Mouse (Mus musculus) heart, embryonic 10.5 days (tissue): Measurements from ENCODE around the gene Csf3. TPM values are rescaled to one million over a fixed set of nuclear protein-coding genes. Genes with fewer than 3 reads are reported as not detected.
A peak's percentile ranks its signal among the peaks of the same experiment; 100 is the strongest.
"Not testable (repeated sequence)": the region's sequence is repeated elsewhere in the genome, so short reads cannot be mapped to it uniquely, and the experiment has no call there.

Experiments used
- DNase-seq: peaks from one replicate; pipeline ENCODE4 v3.0.0-alpha.2; 2017; ENCODE audit warnings: low spot score
- H3K27ac ChIP-seq: fragments of 300-500 bp; sonication (generic); 2 replicates; pipeline ENCODE4 v1.5.1; 2016; ENCODE audit warnings: mild to moderate bottlenecking
- H3K27me3 ChIP-seq: fragments of 300-500 bp; sonication (generic); 2 replicates; pipeline ENCODE4 v1.6.1; 2016; ENCODE audit warnings: mild to moderate bottlenecking; ENCODE audit not compliant: poor library complexity, insufficient read depth, severe bottlenecking
- H3K36me3 ChIP-seq: fragments of 300-500 bp; sonication (generic); 2 replicates; pipeline ENCODE4 v1.6.1; 2016; ENCODE audit warnings: mild to moderate bottlenecking, moderate library complexity
- H3K4me1 ChIP-seq: fragments of 300-500 bp; sonication (generic); 2 replicates; pipeline ENCODE4 v1.6.1; 2016; ENCODE audit warnings: mild to moderate bottlenecking
- H3K4me3 ChIP-seq: fragments of 300-500 bp; sonication (generic); 2 replicates; pipeline ENCODE4 v1.5.1; 2016; ENCODE audit warnings: mild to moderate bottlenecking, moderate library complexity
- H3K9me3 ChIP-seq: fragments of 300-500 bp; sonication (generic); 2 replicates; pipeline ENCODE4 v1.6.1; 2016; ENCODE audit warnings: mild to moderate bottlenecking, moderate library complexity
- WGBS: fragments of 180-500 bp; shearing (Covaris S2); methylation state at CpG from one replicate; pipeline ENCODE4 v1.1.7; 2016; 5-methylcytosine and 5-hydroxymethylcytosine counted together
- polyA plus RNA-seq: library from polyadenylated mRNA; unstranded; fragments of >200 nt; fragmentation: Nextera tagmentation; extraction: Ambion mirVana; gene quantifications from 2 replicates; pipeline ENCODE4 v1.2.1, GENCODE M21; 2016

Csf3 gene
- polyA plus RNA-seq, 1 experiment from 2014 or later = not detected

DNA sequence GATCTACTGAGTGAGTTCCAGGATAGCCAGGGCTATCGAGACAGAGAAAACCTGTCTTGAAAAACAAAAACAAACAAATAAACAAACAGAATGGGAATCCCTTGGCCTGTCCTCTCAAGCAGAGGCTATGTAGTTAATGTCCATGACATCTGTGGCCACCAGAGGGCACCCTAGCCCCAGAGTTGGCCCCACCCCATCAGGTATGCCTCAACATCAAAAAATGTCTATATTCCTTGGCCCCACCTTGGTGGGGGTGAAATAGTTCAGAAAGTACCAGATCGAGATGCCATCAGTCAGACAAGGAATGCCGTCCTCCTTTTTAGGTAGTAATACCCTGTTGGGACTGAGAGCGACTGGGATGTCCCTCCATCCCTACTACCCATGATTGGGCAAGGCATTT lies 1.2 kb upstream of the Csf3 start:
- Histone ChIP-seq H3K9me3 (no peaks in the 10 kb centered on the region), H3K27me3 (peaks cover 19% of the 10 kb centered on the region; the same call in 1 of the 2 replicates), H3K27ac (no peak overlapping the region), H3K4me1 (peaks cover 14% of the 10 kb centered on the region; the same call in 1 of the 2 replicates), H3K4me3 (no peak overlapping the region), H3K36me3 (peaks cover 34% of the 10 kb centered on the region)
- DNase-seq = no peak
- 30% methylated on average over 4 of the region's 4 CpGs for WGBS

GRCm38 (mm10) chr11:98702323-98702722 lies 1.3 kb downstream of the Csf3 start:
- 69% methylated on average over 5 of the region's 5 CpGs for WGBS
- Histone ChIP-seq H3K36me3 (peaks cover 37% of the 10 kb centered on the region), H3K4me1 (peaks cover 9% of the 10 kb centered on the region; the same call in 1 of the 2 replicates), H3K4me3 (no peak overlapping the region), H3K9me3 (no peaks in the 10 kb centered on the region), H3K27me3 (peaks cover 19% of the 10 kb centered on the region; the same call in 1 of the 2 replicates), H3K27ac (no peak overlapping the region)
- DNase-seq = no peak

- peaks cover 62% of the 10 kb centered on the region for H3K36me3 ChIP-seq
- no peak for DNase-seq
- no peak overlapping the region for H3K4me3 ChIP-seq
- peaks cover 23% of the 10 kb centered on the region for H3K4me1 ChIP-seq
- no peak overlapping the region for H3K27ac ChIP-seq
- H3K9me3 ChIP-seq = no peaks in the 10 kb centered on the region
- 87% methylated on average over 10 of the region's 10 CpGs for WGBS
- peaks cover 19% of the 10 kb centered on the region; the same call in 1 of the 2 replicates for H3K27me3 ChIP-seq
Observed at GRCm38 (mm10) chr11:98705021-98705420, 4.0 kb downstream of the Csf3 start.

DNA sequence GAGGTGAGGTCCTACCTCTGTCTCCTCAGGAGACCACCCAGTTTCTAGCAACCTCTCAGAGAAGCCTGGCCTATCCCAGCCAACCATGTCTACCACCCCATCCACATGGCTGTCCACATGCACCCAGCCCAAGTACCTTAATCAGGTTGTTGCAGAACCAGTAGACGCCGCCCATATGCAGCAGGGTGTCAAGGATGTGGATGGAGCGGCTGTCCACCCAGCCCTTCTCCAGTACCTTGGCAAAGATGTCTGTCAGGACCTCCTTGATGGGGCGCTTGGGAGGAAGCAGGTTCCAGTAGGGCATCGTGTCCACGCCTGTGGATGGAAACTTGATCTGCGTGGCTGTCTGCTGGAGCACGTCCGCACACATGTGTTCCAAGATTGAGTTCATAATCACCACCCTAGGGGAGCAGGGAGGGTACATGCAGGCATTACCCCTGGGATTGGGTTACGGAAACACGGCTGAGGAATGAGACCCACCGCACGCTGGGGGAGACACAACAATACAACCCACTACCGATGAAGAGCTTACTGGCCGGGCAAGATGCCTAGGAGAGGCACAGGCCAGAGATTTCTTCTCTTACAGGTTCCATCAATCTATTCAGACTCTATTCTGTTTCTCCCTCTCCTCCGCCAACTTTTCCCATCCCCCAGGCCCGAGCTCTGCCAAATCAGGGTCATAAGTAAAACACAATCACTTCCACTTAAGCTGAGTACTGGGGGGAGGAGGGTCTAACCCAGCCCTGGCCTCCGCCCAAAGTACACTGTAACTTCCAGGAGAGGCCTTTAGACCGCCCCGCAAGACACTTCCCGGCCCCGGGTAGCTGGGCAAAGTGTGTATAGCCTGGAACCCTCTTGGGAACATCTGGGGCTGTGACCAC lies 6.6 kb downstream of the Csf3 start:
- 91% methylated on average over 22 of the region's 22 CpGs for WGBS
- H3K36me3 ChIP-seq = peaks cover 76% of the 10 kb centered on the region
- no peak overlapping the region; the same call in 1 of the 2 replicates for H3K27ac ChIP-seq

GRCm38 (mm10) chr11:98708282-98708956 lies 7.4 kb downstream of the Csf3 start:
- peaks cover 25% of the 10 kb centered on the region for H3K4me1 ChIP-seq
- no peaks in the 10 kb centered on the region for H3K9me3 ChIP-seq
- H3K27ac ChIP-seq = 0 out of 2 replicates have a peak overlapping the region, but pooled peaks have one; percentile 12
- no peak overlapping the region for H3K4me3 ChIP-seq
- DNase-seq = no peak
- 92% methylated on average over 19 of the region's 19 CpGs for WGBS
- H3K36me3 ChIP-seq = peaks cover 82% of the 10 kb centered on the region
- no peaks in the 10 kb centered on the region for H3K27me3 ChIP-seq

More for the DNA sequence above, 6.6 kb downstream of the Csf3 start:
- no peak for DNase-seq
- Histone ChIP-seq H3K4me3 (no peak overlapping the region), H3K4me1 (peaks cover 25% of the 10 kb centered on the region), H3K9me3 (no peaks in the 10 kb centered on the region), H3K27me3 (no peaks in the 10 kb centered on the region)

DNA sequence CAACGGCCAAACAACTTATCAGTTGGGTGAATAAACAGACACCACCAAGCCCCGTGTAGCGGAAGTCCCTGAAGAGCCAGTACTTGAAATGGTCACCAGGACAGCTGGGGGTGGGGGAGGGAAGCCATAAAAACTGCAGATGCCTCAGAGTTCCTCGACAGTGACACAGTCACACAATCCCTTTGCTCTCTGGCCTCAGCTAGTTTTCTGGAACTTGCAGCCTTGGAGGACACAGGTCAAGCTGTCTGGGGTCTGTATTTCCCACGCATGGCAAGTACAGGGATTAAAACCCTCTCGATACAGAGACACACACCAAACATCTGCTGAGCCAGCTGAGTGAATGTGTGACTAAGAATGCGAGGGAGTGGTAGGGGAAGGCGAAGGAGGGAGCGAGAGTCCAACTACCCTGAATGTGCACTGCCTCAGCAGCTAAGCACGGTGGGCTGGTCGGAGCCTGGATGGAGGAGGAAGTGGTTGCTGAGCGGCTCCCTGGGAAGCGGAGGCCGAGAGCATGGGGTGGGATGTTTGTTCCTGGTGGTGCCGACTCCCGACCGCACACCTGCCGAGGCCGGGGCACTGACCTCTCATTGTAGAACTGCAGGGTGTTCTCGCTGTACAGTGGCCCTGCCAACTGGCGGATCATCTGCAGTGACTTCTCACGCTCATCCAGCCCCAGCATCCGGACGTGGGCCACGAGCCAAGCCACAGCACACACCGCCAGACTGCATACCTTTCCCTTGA lies 8.1 kb downstream of the Csf3 start:
- H3K4me3 ChIP-seq = no peak overlapping the region
- no peaks in the 10 kb centered on the region for H3K27me3 ChIP-seq
- 79% methylated on average over 26 of the region's 26 CpGs for WGBS
- peaks cover 25% of the 10 kb centered on the region for H3K4me1 ChIP-seq
- H3K9me3 ChIP-seq = no peaks in the 10 kb centered on the region
- no peak for DNase-seq
- peaks cover 85% of the 10 kb centered on the region for H3K36me3 ChIP-seq
- H3K27ac ChIP-seq = no peak overlapping the region

DNA sequence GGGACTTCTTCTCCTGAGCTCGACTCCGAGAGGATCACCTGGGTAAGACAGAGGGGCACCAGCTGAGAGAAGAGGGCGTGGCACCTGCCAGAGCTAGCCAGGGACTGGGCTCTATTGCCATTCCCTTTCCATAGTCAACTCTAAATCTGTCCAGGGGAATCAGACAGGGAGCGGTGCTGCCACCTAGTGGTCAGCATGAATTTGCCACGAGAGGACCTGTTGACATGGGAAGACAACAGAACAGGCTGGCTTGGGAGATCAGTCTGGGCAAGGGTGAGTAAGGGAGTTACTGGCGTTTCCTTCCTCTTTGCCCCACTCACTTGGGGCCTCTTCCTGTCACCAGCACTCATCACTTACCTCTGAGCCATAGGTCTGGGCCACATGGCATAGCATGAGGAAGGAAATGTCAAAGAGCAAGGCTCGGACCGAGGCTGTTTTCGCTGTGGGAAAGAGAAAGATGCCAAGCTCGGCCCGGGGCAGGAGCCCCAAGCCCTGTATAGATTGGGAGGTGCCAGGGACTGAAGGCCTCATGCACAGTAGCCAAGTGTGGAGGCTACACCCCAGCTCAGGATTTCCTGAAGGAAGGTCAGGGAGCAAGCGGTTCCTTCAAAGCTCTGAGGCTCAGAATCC lies 9.5 kb downstream of the Csf3 start:
- H3K4me1 ChIP-seq = peaks cover 25% of the 10 kb centered on the region
- no peaks in the 10 kb centered on the region for H3K9me3 ChIP-seq
- peak overlapping the region; percentile 24; the same call in 1 of the 2 replicates for H3K27ac ChIP-seq
- DNase-seq = peak; percentile 92
- 42% methylated on average over 12 of the region's 12 CpGs for WGBS
- H3K36me3 ChIP-seq = peaks cover 85% of the 10 kb centered on the region
- no peaks in the 10 kb centered on the region for H3K27me3 ChIP-seq
- H3K4me3 ChIP-seq = no peak overlapping the region

DNA sequence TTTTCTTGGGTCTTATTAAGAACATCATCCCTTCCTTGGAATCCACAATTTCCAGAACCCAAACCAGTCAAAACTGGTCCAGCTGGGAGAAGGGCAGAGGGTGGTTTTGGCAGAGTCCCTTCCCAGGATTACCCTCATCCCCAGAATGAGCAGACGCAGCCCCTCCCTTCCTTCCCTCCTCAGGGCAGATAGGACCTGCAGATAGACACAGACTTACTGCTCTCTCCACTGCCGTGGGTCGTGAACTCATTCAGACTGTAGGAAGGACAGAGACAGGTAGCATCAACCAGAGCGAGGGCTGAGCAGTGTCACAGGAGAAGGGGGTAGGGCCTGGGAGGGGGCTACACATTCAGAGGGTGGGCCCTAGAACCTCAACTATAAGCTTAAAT lies 10.0 kb downstream of the Csf3 start:
- H3K36me3 ChIP-seq = peaks cover 85% of the 10 kb centered on the region
- no peaks in the 10 kb centered on the region for H3K9me3 ChIP-seq
- peaks cover 25% of the 10 kb centered on the region for H3K4me1 ChIP-seq
- H3K27me3 ChIP-seq = no peaks in the 10 kb centered on the region
- no peak for DNase-seq
- WGBS = 63% methylated on average over 4 of the region's 4 CpGs
- H3K4me3 ChIP-seq = no peak overlapping the region
- peak overlapping the region; percentile 24; the same call in 1 of the 2 replicates for H3K27ac ChIP-seq

GRCm38 (mm10) chr11:98712009-98712408 lies 10.9 kb downstream of the Csf3 start:
- peaks cover 25% of the 10 kb centered on the region for H3K4me1 ChIP-seq
- peaks cover 85% of the 10 kb centered on the region for H3K36me3 ChIP-seq
- not testable (repeated sequence) for H3K4me3 ChIP-seq, H3K27ac ChIP-seq, DNase-seq, H3K9me3 ChIP-seq, H3K27me3 ChIP-seq
- 88% methylated on average over 6 of the region's 6 CpGs for WGBS

- no peak for DNase-seq
- H3K36me3 ChIP-seq = peaks cover 83% of the 10 kb centered on the region
- no peaks in the 10 kb centered on the region for H3K9me3 ChIP-seq
- no peak overlapping the region for H3K4me3 ChIP-seq
- WGBS = 91% methylated on average over 12 of the region's 12 CpGs
- H3K27ac ChIP-seq = no peak overlapping the region
- peaks cover 31% of the 10 kb centered on the region for H3K4me1 ChIP-seq
- H3K27me3 ChIP-seq = no peaks in the 10 kb centered on the region
Observed at GRCm38 (mm10) chr11:98713703-98714102, 12.6 kb downstream of the Csf3 start.

DNA sequence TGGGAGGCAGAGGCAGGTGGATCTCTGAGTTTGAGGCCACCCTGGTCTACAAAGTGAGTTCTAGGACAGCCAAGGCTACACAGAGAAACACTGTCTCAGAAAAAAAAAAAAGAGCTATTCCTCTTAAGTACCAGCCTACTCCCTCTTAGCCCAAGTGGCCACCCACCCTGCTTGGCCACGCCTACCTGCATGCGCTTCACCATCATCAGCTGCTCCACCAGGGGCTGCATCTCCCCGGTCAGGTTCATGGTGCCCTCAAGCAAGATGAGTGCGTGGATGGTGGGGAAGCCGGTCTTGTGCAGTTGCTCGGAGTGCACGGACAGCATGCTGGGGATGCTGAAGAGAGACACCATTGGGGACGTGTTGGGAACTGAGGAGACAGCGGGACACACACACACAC lies 14.9 kb downstream of the Csf3 start:
- no peak for DNase-seq
- 90% methylated on average over 9 of the region's 9 CpGs for WGBS
- H3K36me3 ChIP-seq = peaks cover 67% of the 10 kb centered on the region
- H3K27ac ChIP-seq = no peak overlapping the region
- no peaks in the 10 kb centered on the region for H3K27me3 ChIP-seq
- no peaks in the 10 kb centered on the region for H3K9me3 ChIP-seq
- H3K4me3 ChIP-seq = no peak overlapping the region
- peaks cover 18% of the 10 kb centered on the region; the same call in 1 of the 2 replicates for H3K4me1 ChIP-seq

DNA sequence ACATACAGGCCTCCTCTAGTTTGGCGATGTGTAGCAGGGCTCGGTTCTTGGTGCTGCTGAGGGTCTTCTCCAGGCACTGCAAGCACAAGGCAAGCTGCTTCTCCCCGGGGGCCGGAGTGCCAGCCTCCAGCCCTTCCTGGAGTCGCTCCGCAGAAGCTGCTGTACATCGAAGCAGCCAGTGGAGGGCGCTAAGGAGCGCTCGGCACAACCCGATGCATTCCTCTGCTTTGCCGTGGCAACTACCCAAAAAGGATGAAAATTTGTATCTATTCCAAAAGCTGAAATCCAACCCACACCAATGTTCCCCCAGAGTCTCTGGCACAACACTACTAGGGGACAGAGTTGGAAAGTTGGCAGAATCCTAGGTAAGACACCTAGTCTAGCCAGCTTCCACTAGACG lies 16.8 kb downstream of the Csf3 start:
- Histone ChIP-seq H3K27me3 (no peaks in the 10 kb centered on the region), H3K4me1 (peaks cover 31% of the 10 kb centered on the region)
- WGBS = 17% methylated on average over 13 of the region's 13 CpGs

More for the DNA sequence above, 16.8 kb downstream of the Csf3 start:
- H3K27ac ChIP-seq = no peak overlapping the region
- no peak for DNase-seq
- peaks cover 54% of the 10 kb centered on the region for H3K36me3 ChIP-seq
- H3K9me3 ChIP-seq = no peaks in the 10 kb centered on the region
- no peak overlapping the region for H3K4me3 ChIP-seq
